Mouse (Mus musculus) MN1 (cell line): Measurements from ENCODE around the gene Sugp2.
"Not testable (repeated sequence)": the region's sequence is repeated elsewhere in the genome, so short reads cannot be mapped to it uniquely, and the experiment has no call there.

Experiments
- DNase-seq: peaks from one replicate; pipeline ENCODE4 v3.0.0-alpha.2; 2016; ENCODE audit warnings: low spot score

The Sugp2 gene

GRCm38 (mm10) chr8:70234080-70234780, at the start of gene Sugp2, which contains the start of gene Armc6:
Gene Sugp2 (plus strand): TSS chr8:70234226.
Gene Armc6 (minus strand): TSS chr8:70234466.
- peak; percentile 99 for DNase-seq

DNA sequence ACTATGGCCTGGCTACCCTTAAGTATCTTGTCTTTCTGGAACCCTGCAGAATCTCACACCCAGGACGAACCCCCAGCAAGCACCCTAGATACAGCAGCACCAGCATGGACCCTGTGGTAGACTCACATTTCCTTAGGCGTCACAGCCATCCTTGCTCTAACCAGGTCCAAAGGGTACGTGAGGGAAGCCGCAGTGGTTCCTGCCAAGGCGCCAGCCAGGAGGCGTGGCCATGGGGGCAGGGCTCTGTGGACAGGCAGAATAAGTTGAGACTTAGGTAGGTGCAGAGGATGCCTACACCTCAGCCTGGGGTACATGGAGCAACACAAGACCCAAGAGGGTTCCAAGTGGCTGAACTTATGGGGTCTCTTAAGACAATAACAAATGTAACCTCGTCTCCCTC, 45.3 kb upstream of the Sugp2 start:
- DNase-seq = no peak

GRCm38 (mm10) chr8:70193238-70193637, 40.8 kb upstream of the Sugp2 start:
- no peak for DNase-seq

GRCm38 (mm10) chr8:70194191-70194590, 39.8 kb upstream of the Sugp2 start:
- DNase-seq = no peak

DNA sequence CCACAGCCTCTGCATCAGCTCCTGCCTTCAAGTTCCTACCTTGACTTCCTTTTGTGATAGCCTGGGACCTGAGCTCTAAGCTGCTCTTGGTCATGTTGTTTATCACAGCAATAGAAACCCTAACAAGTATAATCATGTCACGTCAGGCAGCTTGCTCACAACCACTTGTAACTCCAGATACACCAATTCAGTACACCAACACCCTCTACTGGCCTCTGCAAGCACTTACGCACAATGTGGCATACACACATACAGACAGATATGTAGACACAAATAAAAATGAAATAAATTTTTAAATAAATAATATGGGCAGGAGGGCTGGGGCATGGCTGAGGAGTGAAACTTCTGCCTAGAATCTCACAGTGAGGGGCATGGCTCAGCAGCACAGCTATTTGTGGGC, 38.3 kb upstream of the Sugp2 start:
- no peak for DNase-seq

GRCm38 (mm10) chr8:70197603-70198002, 36.4 kb upstream of the Sugp2 start:
- no peak for DNase-seq

- DNase-seq = no peak
Measured at GRCm38 (mm10) chr8:70200098-70200681, 33.8 kb upstream of the Sugp2 start.

DNA sequence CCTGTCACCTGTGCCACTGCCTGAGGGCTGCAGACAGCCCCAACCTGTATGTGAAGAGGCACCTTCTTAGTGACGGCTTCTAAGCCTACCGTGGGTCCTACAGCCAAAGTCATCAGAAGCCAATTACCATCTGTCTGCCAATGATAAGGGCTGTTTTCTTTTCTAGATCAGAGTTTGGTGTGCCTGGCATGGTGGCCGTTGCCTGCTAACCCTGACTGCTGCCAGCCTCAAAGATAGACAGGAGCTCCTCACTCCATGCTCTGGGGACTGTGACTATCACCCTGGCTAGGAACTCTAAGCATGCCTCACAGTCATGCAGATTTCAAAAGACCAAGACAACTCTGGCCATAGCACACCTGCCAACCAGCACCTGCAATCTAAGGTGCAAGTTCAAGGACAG, 32.6 kb upstream of the Sugp2 start:
- no peak for DNase-seq

DNA sequence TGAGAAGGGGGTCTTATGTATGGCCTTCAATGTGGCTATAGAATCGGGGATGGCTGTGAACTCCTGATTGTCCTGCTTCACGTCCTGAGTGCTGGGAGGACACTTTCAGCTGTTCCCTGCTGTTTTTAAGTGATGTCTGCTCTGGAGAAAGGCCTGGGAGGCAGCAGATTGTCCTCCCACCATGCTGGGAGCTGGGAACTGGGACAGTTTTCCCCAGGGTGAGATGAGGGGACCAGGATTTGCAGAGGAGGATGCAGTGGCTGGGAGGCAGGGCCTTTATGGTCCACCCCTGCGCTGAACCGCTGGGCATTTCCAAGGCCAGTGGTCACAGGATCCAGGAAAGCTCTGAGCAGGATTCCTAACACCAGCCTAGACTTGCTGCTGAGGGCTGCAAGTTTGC, 31.0 kb upstream of the Sugp2 start:
- DNase-seq = no peak

GRCm38 (mm10) chr8:70204757-70205156, 29.3 kb upstream of the Sugp2 start:
- DNase-seq = no peak

GRCm38 (mm10) chr8:70208130-70208529, 25.9 kb upstream of the Sugp2 start:
- no peak for DNase-seq

- DNase-seq = no peak
Measured at GRCm38 (mm10) chr8:70210538-70210937, 23.5 kb upstream of the Sugp2 start.

- DNase-seq = no peak
Measured at GRCm38 (mm10) chr8:70211275-70211674, 22.8 kb upstream of the Sugp2 start.

GRCm38 (mm10) chr8:70211726-70212111, 22.3 kb upstream of the Sugp2 start:
- peak; percentile 54 for DNase-seq

DNA sequence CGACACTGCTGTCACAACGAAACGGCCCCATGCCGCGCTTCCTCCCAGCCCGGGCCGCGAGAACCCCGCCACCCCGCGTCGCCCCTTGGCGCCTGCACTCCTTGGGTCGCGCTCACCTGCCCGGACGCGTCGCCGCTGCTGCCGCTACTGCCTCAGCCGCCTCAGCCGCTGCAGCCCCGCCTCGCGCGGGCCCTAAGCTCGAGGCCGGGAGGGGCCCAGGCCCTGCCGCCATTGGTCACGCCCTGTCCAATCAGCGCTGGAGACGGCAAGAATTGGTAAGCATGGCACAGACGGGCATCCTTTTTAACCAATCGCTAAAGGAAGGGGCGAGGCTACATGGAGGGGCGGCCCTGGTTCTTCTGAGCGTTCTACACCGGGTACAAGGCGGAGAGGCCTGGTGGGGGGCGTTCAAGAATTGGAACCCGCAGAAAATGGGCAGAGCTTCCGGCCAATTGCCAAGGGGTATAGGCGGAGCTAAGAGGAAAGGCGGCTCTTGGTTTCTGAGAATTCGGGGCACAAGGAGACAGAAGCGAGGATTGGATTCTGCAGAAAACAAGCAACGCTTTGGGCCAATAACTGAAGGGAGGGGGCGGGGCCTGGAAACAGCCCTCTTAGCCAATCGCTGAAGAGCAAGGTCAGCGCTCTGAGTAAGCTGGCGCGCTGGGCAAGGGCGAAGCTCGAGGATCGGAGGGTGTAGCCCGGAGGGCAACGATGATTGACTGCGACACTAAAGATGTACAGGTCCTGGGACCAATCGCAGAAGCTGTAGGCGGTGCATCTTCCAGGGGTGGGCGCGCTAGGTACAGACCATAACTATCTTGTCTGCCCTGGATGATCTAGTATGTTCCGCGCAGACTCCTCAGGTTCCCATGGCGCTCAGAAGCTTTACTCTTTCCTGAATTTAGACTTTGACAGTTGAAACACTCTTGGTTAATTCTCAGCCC, 21.6 kb upstream of the Sugp2 start, which contains the start of gene Slc25a42:
Gene Slc25a42 (minus strand): TSS at position 194 of the 944 bp plus-strand sequence.
- peak; percentile 99 for DNase-seq

DNA sequence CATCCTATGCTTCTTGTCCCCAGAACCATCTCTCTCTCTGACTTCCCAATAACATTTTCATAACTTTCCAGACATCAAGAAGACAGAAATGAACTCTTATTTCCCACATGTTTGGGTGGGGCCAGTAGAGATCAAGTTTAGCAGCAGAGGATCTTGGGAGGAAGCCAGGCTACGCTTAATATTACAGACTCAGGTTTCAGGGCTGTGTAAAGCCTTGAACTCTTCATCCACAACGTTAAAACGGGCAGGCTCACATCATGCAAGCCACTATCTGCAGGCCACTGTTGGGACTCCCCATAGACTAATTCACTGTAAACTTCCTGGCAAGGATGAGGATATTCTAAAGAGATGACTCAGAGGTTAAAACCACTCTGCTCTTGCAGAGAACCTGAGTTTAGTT, 19.6 kb upstream of the Sugp2 start:
- no peak for DNase-seq

DNA sequence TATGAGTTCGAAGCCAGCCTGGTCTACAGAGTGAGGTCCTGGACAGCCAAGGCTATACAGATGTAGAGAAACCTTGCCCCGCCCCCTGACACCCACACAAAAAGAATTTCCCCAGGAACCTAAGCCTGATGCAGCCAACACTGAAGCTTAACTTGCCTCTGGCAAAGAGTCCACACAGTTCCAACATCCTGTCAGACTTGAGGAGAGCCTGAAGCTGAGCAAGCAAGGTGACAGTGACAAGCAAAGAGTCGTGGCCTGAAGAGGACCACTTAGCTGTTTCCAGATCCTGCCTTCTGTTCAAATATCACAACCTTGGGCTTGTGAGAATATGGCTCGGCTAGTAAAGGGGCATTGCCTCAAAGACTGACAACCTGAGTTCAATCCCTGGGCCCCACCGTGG, 18.9 kb upstream of the Sugp2 start:
- no peak for DNase-seq

DNA sequence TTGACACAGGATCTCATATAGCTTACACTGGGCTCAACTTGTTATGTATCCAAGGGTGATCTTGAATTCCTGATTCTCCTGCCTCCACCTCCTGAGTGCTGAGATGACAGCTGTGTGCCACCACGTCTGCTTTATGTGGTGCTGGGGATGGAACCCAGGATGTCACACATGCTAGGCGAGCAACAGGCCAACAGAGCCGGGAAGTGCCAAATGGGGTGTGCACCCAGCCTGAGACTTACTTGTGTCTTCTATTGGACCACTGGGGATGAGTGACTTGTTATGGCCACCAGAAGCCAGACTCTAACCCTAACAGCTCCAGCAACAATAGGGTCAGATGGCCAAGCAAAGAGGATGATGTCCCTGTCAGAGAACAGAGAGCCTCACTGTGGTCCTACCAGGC, 17.9 kb upstream of the Sugp2 start:
- DNase-seq = not testable (repeated sequence)

DNA sequence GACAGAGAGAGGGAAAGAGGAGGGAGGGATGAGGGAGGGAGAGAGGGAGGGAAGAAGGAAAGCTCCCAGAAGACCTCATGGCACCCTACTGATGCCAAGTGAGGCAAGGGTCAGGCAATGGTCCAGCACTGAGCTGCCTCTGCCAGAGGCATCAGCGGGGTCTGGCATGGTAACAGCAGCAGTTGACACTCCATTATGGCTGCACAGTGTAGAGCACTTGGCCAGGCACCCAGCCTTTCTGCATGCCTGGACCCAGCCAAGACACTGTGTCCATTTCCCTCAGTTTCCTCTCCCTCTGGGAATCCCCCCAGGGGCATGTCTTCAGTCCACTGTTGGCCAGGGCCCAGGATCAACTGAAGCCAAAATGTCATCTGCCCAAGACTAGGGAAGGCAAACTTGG, 17.5 kb upstream of the Sugp2 start:
- peak; percentile 76 for DNase-seq

DNA sequence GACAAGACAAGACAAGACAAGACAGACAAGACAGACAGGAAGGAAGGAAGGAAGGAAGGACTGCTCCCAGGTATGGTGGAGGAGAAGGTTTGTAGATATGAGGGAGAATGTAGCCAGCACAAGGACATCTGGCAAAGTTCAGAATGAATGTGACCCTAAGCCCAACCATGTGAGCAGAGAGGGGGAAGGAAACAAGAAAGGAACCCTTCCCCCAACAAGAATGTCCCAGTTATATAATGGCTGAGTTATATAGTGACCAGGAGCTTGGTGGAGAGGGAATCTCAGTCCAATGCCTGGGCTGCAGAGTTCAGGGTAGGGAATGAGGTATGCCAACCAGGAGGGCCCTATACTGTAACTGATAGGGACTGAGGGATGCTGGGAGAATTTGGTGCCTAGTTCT, 16.6 kb upstream of the Sugp2 start:
- DNase-seq = no peak

DNA sequence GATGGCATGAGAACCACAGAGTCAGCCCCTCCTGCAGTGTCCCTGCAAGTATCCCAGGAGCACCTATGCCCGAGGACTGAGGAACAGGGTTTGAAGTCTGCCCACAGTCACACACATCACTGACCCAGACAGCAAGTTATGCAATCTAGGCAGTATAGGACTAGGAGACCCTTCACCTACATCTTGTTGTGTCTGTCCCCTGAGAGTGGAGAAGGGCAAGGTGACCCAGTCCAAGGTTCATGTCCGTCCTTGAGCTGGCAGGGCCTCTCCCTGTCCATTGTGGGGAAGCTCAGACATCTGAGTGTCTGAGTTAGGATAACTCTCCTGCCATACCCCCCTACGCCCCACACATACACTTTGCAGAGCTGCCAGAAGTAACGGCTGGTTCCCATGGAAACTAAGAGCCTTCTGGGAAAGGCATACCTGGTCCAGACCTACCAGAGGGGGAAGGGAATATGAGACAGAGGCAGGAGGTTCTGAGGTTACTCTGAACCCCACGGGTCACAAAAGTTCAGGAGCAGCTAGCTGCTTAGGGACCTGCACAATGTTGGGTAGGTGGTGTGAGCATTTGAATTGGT, 14.8 kb upstream of the Sugp2 start:
- no peak for DNase-seq

DNA sequence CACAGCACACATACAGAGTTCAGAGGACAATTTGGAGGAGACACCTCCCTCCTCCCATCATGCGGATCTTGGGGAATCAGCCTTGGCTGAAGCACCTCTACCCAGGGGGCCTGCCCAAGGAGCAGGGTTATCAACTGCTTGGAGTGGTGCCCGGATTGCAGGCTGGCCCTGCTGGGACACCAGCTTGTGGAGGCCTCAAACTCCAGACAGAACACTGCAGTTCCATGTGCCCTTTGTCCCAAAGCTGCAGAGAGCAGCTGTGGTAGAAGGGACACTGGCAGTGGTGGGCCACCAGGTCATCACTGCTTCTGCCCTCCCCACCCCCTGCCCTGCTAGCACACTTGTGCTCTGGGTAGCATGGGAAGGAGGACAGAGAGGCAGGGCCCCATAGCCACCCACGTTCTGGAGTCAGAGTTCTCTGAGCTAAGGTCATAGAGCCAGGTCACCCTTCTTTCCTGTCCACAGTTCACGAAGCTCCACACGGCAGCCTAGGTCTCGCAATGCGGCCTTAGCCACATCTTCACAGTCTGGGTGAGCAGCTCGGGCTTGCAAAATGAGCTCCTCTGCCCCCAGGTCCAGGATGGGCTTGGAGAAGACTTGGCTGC, 13.7 kb upstream of the Sugp2 start:
- no peak for DNase-seq
